In genomic region chr7:24850162-24850561, GRCm38 (mm10) we compare ENCODE assay signal across 9 mouse cellular contexts. TPM values are rescaled to one million over a fixed set of nuclear protein-coding genes. Genes with fewer than 3 reads are reported as not detected.
DNase-seq lines count a peak whose midpoint lies in the region; ATAC-seq lines count a peak whose summit lies in the region.
"Had no signal": no experiment of that assay in that cellular context is flagged by ENCODE, and none has a peak within 500 bp of the region (broad histone marks: within the 10 kb centered on the region; RNA-seq: fewer than 3 reads in every experiment).

No protein-coding gene starts in this region.

- no peak overlapping the region for H3K9ac ChIP-seq in heart, embryonic 12.5 days
- H3K9ac ChIP-seq in hindbrain, embryonic 16.5 days (ENCODE audit: low read depth, low read length), result no peak overlapping the region

- H3K4me3 ChIP-seq in heart, embryonic 12.5 days, result no peak overlapping the region
- H3K4me3 ChIP-seq in hindbrain, embryonic 16.5 days (ENCODE audit: low read length), result no peak overlapping the region

- 0 out of 2 replicates have a peak, but pooled peaks cover 10% of the 10 kb centered on the region for H3K4me1 ChIP-seq in heart, embryonic 12.5 days (replicated peaks)
- H3K4me1 ChIP-seq in hindbrain, embryonic 16.5 days (ENCODE audit: control insufficient read depth, insufficient read depth, low read depth, low read length), result no peaks in the 10 kb centered on the region

- no peaks in the 10 kb centered on the region for H3K9me3 ChIP-seq in heart, embryonic 12.5 days (replicated peaks)
- no peaks in the 10 kb centered on the region for H3K9me3 ChIP-seq in hindbrain, embryonic 16.5 days (ENCODE audit: control insufficient read depth, low read length)

- H3K4me2 ChIP-seq in heart, embryonic 12.5 days, result peak overlapping the region; percentile 38; the same call in 1 of the 2 replicates
- H3K4me2 ChIP-seq in hindbrain, embryonic 16.5 days (ENCODE audit: low read length), result no peak overlapping the region

- H3K36me3 ChIP-seq in heart, embryonic 12.5 days, result no peaks in the 10 kb centered on the region
- H3K36me3 ChIP-seq in hindbrain, embryonic 16.5 days (ENCODE audit: control insufficient read depth, insufficient read depth, low read length), result no peaks in the 10 kb centered on the region

- no peak for DNase-seq in heart, adult 9 months (ENCODE audit: low spot score in 2 of 2)
- peak; percentile 85 for DNase-seq in A20 (ENCODE audit: low read depth, low spot score)
- peak; percentile 28 for DNase-seq in embryo, embryonic 10.5 days (ENCODE audit: low spot score)
- DNase-seq in liver, result peak; percentile 59
- no peak for DNase-seq in gastrocnemius, postnatal 10 days
- DNase-seq in urinary bladder, postnatal 4 days (ENCODE audit: low spot score in 2 of 2), result no peak
- DNase-seq: lung, adult 2 months had no signal

- peak; percentile 47; the same call in 1 of the 2 replicates for ATAC-seq in heart, embryonic 12.5 days (ENCODE audit: insufficient number of reproducible peaks, low FRiP score)
- ATAC-seq in hindbrain, embryonic 16.5 days, result no peak

- peak overlapping the region; percentile 60 for H3K27ac ChIP-seq in heart, embryonic 12.5 days (ENCODE audit: poor library complexity, severe bottlenecking)
- H3K27ac ChIP-seq in hindbrain, embryonic 16.5 days (ENCODE audit: low read depth, low read length), result no peak overlapping the region

- 15% methylated on average over 5 of the region's 5 CpGs for WGBS in heart, embryonic 12.5 days
- WGBS in hindbrain, embryonic 16.5 days, result 15% methylated on average over 5 of the region's 5 CpGs

- H3K27me3 ChIP-seq in heart, embryonic 12.5 days (replicated peaks), result no peaks in the 10 kb centered on the region
- H3K27me3 ChIP-seq in hindbrain, embryonic 16.5 days (replicated peaks; ENCODE audit: control insufficient read depth, insufficient read depth, low read length), result no peaks in the 10 kb centered on the region

RNA-seq across cellular contexts. Expression of gene Gm9844, which starts 11.9 kb away (rescaled TPM):
- polyA plus RNA-seq in heart, embryonic 12.5 days (2016; fragmentation: Nextera tagmentation; extraction: Ambion mirVana), result 12.6 and 13.6 TPM in 2 replicates
- 1 to 10 TPM in 1 of 2 experiments, not detected in 1; 1.7 TPM for total RNA-seq in gastrocnemius, postnatal 10 days (2021)
- polyA plus RNA-seq in hindbrain, embryonic 16.5 days (2015; fragmentation: Nextera tagmentation; extraction: Ambion mirVana), result 21.4 and 53.5 TPM in 2 replicates

RNA-seq across cellular contexts. Expression of gene Lypd4, which starts 19.6 kb away (rescaled TPM):
- polyA plus RNA-seq in heart, embryonic 12.5 days (2016; fragmentation: Nextera tagmentation; extraction: Ambion mirVana), result not detected in 2 replicates
- not detected for total RNA-seq in gastrocnemius, postnatal 10 days (2021)
- polyA plus RNA-seq in hindbrain, embryonic 16.5 days (2015; fragmentation: Nextera tagmentation; extraction: Ambion mirVana), result 0.21 and 0.29 TPM in 2 replicates
- polyA plus RNA-seq: lung, adult 2 months had no signal

RNA-seq across cellular contexts. Expression of gene Dmrtc2, which starts 19.7 kb away (rescaled TPM):
- polyA plus RNA-seq in heart, embryonic 12.5 days (2016; fragmentation: Nextera tagmentation; extraction: Ambion mirVana), result not detected in 2 replicates
- not detected for total RNA-seq in gastrocnemius, postnatal 10 days (2021)
- polyA plus RNA-seq in hindbrain, embryonic 16.5 days (2015; fragmentation: Nextera tagmentation; extraction: Ambion mirVana), result 0.30 and 0.47 TPM in 2 replicates
- polyA plus RNA-seq: lung, adult 2 months had no signal

RNA-seq across cellular contexts. Expression of gene Rps19, which starts 34.0 kb away (rescaled TPM):
- 1,145 and 1,216 TPM in 2 replicates for polyA plus RNA-seq in heart, embryonic 12.5 days (2016; fragmentation: Nextera tagmentation; extraction: Ambion mirVana)
- 100 to 1,000 TPM; 680 to 704 TPM for total RNA-seq in gastrocnemius, postnatal 10 days (2021)
- 1,005 and 1,089 TPM in 2 replicates for polyA plus RNA-seq in hindbrain, embryonic 16.5 days (2015; fragmentation: Nextera tagmentation; extraction: Ambion mirVana)

RNA-seq across cellular contexts. Expression of gene Cd79a, which starts 47.0 kb away (rescaled TPM):
- polyA plus RNA-seq in heart, embryonic 12.5 days (2016; fragmentation: Nextera tagmentation; extraction: Ambion mirVana), result 0.15 TPM in 1 of 2 replicates, not detected in the other
- 1 to 10 TPM in 1 of 2 experiments, under 1 TPM in 1; 0.21 to 1.6 TPM for total RNA-seq in gastrocnemius, postnatal 10 days (2021)
- 0.34 and 0.39 TPM in 2 replicates for polyA plus RNA-seq in hindbrain, embryonic 16.5 days (2015; fragmentation: Nextera tagmentation; extraction: Ambion mirVana)

Comparison
In these comparisons a context has a peak if more than half of its experiments do, and no peak if none do; other contexts are left out.
1. DNase-seq: peak in A20 (single experiment), embryo, embryonic 10.5 days (single experiment) and liver (single experiment); none in heart, adult 9 months (0 of 2), gastrocnemius, postnatal 10 days (single experiment) and urinary bladder, postnatal 4 days (0 of 2).